Mouse (Mus musculus): ENCODE data around the gene Klhl29.

The Klhl29 gene

DNA sequence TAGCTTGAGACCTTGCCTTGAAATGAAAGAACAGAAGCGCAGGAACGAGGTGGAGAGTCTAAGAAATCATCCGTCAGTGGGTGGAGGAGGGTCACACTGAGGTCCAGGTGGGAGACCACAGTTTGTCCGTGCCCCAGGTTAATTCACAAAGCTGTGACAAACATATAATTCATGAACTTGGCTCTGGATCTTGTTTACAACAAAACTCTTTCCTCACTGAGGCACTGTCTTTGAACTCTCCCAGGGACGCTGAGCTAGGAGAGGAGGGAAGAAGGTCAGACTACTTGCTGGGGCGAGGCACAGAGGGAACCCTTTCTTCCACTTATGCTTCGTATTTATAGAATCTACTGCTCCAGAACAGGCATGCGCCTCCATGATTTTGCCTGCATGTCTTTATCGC, 161.2 kb downstream of the Klhl29 start:
- no peak for DNase-seq

- DNase-seq = peak; percentile 49 to 63
Observed at GRCm38 (mm10) chr12:5213339-5214104, 162.0 kb downstream of the Klhl29 start.

DNA sequence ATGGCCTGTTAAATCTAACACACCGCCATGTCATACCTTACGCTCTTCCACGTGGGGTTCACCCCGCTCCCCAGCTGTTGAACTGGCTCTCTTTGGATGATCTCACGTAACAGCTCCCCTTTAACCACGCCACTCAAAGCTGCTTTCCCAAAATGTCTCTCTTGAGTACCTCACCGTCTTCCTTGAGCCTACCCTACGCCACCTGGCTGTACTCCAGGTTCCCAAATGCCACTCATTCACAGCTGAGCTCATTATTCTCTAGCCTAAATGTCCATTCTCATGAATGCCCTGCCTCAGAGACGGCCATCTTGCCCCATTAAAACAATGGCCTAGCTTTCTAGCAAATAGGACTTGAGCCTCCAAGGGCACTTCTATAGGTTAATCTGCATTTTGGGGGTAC, 163.6 kb downstream of the Klhl29 start:
- DNase-seq = peak in 1 of 2 experiments; percentile 52

GRCm38 (mm10) chr12:5210786-5211185, 164.7 kb downstream of the Klhl29 start:
- DNase-seq = peak; percentile 50 to 60

- no peak for DNase-seq
Observed at GRCm38 (mm10) chr12:5207941-5208905, 167.3 kb downstream of the Klhl29 start.

GRCm38 (mm10) chr12:5207172-5207571, 168.3 kb downstream of the Klhl29 start:
- no peak for DNase-seq

DNA sequence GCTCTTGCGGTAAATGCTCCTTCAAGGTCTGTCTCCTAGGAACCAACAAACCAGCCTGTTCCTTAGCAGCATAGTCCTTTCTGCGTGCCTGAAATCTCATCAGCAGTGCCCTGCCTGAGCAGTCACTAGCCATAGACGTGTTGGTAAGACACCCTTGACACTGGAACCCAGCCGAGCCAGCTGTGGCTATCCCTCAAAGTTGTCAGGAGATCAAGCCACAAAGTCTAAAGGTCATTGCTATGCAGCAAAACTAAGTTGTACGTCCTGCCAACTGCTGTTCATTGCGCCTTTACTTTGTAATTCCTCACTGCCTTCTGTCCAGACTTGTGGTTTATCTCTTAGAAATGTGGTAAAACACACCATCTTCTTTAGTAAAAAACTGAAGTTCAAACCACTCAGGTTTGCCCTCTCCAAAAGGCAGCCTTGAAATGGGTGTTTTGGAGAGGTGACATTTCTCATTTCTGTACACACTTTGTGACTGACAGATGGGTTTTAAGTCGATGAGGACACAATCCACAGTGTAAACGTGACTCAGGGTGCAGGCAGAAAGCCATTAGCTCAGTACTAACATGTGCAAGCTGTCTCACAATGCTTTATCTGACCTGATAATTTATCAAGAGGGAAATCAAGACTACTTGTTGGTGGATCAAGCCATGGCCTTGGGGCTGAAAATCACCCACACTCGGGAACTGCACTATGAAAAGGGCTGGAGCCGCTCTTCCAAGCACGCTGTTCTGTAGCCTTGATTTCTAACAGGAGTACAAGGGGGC, 171.2 kb downstream of the Klhl29 start:
- no peak for DNase-seq

- no peak for DNase-seq
Observed at GRCm38 (mm10) chr12:5203385-5203784, 172.1 kb downstream of the Klhl29 start.

- no peak for DNase-seq
Observed at GRCm38 (mm10) chr12:5198254-5198653, 177.2 kb downstream of the Klhl29 start.

DNA sequence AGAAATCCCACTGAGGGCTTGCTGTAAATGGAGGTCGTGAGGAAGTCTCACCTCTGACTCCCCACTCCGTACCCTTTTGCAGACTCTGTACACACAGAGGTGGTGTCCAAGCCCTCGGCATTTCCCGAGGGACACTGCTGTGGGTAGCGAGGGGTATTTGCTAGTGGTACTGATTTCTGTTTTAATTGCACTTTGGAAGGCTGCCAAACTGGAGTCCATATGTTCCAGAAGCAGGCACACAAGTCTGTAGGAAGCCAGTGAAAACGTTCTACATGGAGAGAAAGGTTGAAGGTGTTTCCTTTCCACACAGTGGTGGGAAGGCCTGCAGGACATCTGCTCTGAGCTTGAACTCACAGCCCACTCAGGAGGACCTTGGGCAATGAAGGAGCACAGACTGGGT, 181.3 kb downstream of the Klhl29 start:
- DNase-seq = no peak

GRCm38 (mm10) chr12:5192380-5192718, 183.1 kb downstream of the Klhl29 start:
- DNase-seq = peak in 1 of 2 experiments; percentile 42

DNA sequence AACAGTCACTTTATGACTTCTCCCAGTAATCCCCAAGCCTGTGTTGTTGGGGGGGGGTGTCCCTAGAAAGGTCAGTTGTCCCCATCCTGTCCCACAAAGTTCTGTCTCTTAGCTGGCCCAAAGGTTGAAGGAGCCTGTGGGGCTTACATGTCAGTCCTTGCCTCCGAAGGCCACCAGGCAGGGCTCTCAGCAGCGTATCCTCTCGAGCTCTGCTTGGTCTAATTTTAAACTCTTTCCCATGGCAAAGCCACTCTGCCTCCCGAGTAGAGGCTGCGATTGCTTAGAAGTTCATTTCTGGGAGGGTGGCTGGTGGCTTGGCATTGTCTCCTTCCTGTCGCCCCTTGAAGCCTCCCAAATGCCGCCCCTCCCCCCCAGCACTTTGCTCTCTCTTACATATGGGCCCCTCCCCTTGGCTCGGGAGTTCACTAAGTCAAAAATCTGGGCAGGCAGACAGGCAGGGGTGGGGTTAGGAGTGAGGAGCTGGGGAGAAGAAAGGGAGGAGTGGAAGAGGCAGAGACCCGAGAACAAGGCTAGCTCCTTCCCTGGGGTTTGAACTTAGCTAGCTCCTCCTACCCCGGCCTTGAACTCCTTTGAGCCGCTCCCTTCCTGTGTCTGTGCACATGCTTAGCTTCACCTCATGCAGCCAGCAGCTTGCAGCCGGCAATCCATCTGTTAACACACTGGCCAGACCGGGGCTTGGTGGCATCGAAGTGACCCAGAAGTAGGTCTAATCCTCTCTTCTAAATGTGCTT, 183.7 kb downstream of the Klhl29 start:
- DNase-seq = peak; percentile 50 to 61

GRCm38 (mm10) chr12:5191206-5191605, 184.3 kb downstream of the Klhl29 start:
- DNase-seq = no peak

GRCm38 (mm10) chr12:5189446-5190150, 185.9 kb downstream of the Klhl29 start:
- no peak for DNase-seq

DNA sequence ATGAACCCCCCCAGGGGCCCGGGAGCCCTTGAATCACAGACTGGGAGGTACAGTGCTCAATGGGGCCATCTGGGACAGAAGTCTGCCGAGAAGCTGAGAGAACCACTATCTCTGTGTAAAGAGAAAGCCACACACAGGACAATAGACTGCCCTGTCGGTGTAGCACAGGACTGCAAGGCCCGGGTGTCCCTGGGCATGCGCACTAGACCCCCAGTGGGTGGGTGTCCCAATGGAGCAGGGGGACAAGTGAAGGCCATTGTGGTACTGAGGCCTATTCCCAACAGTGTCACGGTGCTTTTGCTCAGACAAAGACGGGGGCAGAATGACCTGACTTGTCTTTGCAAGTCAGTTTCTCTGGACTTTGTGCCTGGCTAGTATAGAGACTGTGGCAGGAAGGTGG, 186.6 kb downstream of the Klhl29 start:
- peak in 1 of 2 experiments; percentile 25 for DNase-seq

DNA sequence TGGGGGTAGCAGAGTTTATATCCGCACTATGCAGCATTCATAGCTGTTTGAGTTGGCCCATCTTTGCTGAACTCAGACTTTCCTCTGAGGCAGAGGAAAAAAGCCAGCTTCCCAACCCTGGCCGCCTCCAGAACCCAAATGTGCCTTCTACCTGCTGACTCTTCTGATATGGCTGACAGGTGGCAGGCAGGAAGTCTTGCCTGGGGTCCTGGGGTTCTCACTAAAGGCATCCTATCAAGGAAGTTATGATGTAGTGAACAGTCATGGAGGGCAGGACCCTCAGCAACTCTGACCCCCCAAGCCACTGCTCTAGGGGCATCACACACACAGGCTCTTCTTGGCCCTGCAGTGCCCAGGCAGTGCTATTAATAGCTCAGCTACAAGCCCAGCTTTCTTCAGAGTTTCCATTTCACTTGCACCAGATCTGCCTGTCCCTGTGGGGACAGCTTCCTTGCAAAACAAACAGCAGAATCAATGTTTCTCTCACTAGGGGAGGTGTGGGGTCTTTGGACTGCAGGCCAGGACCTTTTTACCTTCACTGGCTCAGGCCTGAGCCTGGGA, 187.6 kb downstream of the Klhl29 start:
- DNase-seq = peak; percentile 42 to 58

DNA sequence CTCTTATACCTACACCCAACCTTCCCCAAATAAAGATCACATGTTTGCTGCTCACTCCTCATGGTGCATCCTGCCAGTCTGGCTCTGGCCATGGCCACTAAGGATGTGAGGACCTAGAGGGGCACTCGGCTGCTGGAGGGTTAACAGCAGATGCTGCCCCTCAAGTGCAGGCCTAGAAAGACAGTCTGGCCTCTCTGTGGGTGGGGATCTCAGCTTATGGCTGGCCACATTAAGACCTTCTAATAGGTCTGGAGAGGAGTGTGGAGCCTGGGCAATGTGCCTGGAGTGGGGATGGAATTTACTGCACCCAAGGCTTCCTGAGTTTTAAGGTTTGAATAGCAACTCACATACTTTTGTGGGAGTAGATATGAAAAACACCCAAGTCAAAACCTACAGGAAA, 188.8 kb downstream of the Klhl29 start:
- peak; percentile 84 to 91 for DNase-seq

- no peak for DNase-seq
Observed at GRCm38 (mm10) chr12:5185603-5186002, 189.9 kb downstream of the Klhl29 start.

GRCm38 (mm10) chr12:5182586-5182985, 192.9 kb downstream of the Klhl29 start:
- no peak for DNase-seq

DNA sequence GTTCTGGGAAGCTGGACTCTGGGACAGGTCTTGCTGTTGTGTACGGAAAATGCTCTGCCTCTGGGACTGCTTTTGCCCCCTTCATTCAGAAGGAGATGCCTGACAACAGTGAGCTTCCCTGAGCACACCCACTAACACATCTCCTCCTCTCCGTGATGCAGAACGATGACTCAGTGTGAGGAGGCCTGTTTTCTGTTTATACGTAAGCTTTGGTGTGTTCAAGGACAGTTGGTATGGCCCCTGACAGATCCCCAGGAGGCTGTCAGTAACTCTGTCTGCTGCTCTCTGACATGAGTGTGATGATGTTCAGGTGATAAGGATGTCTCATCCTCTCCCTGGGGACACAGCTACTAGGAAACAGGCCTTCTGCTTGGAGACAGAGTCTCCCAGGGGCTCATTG, 193.3 kb downstream of the Klhl29 start:
- DNase-seq = no peak

DNA sequence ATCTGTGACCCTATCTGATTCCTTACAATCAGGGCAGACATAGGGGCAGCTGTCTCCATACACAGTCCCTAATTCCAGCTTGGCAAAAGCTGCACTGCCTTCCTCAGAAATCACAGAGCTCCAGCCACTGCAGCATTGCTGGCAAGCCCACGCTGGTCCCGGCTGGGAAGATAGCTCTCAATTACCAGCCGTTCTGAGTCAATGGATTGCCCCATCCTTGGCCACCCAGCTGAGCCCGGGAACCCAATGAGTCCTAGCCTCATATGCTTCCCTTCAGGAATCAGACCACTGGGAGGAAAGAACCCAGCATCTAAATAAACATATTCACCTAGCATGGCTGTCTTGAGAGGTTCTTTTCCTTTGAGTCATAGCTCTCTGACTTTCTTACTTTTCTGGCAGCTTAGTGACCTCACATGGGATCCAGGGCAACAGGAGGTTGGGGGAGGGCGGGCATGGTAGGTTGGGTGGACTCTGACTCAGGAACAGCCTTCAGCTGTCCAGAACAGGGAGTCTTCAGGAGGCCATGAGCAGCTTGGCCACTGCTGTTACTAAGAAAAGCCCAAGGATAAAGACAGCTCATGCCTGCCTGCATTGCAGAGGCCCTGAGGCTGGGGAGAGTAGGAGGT, 198.7 kb downstream of the Klhl29 start:
- no peak for DNase-seq

All from cerebellum, postnatal 25 days (tissue).